Mouse (Mus musculus): Measurements from ENCODE around the gene Gja10. TPM values are rescaled to one million over a fixed set of nuclear protein-coding genes. Genes with fewer than 3 reads are reported as not detected.

The Gja10 gene
- polyA plus RNA-seq, 1 experiment from 2014 or later: 0.09 TPM

DNA sequence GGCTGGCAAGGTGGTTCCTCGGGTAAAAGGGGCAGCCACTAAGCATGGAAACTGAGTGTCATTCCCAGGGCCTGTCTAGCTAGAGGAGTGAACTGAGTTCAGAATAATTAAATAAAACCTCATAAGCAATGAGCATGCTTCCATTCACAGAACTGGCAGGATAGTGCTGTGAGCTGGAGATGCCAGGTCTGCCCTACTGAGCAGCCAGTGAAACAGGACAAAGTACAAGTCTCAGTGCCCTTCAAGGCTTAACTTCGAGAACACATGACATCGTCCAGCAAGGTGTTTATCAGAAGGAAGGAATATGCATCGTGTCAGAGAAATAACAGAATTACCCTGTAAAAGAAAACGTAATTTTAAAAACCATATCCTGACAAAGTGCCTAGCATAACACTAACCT is 29.0 kb downstream of the Gja10 start:
- 88% methylated on average over 5 of the region's 5 CpGs for WGBS

DNA sequence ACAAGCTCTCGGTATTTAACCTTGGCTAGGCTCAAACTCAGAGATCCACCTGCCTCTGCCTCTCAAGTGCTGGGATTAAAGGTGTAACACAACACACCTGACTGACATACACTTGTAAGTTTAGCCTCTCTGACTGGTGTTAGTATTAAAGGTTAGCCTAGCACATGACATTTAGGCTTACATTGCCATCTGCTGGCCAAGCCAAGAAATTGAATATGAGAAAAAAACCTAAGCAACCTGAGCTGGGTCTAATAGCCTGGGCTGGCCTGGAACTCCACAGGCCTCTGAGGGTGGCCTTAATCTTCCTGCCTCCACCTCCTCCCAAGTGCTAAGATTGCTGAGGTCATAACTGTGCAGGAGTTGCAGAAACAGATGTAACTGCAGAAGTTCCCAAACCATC is 30.4 kb downstream of the Gja10 start:
- no peak overlapping the region for H3K4me3 ChIP-seq
- H3K36me3 ChIP-seq: peaks cover 11% of the 10 kb centered on the region; the same call in 1 of the 2 replicates
- WGBS: 44% methylated on average over 1 of the region's 1 CpGs
- H3K27me3 ChIP-seq: no peaks in the 10 kb centered on the region
- H3K9ac ChIP-seq: no peak overlapping the region
- H3K27ac ChIP-seq: no peak overlapping the region
- ATAC-seq (ENCODE audit: insufficient number of reproducible peaks, insufficient read depth, low FRiP score, low TSS enrichment): peak; percentile 12; the same call in 1 of the 2 replicates
- H3K4me2 ChIP-seq (replicated peaks): no peak overlapping the region
- H3K4me1 ChIP-seq: peaks cover 25% of the 10 kb centered on the region
- H3K9me3 ChIP-seq: no peaks in the 10 kb centered on the region

More for the DNA sequence above, 29.0 kb downstream of the Gja10 start:
- Histone ChIP-seq H3K27me3 (no peaks in the 10 kb centered on the region), H3K36me3 (peaks cover 11% of the 10 kb centered on the region; the same call in 1 of the 2 replicates), H3K4me3 (no peak overlapping the region), H3K9ac (no peak overlapping the region), H3K4me2 (replicated peaks) (no peak overlapping the region), H3K27ac (no peak overlapping the region), H3K4me1 (peaks cover 25% of the 10 kb centered on the region), H3K9me3 (no peaks in the 10 kb centered on the region)
- no peak for ATAC-seq (ENCODE audit: insufficient number of reproducible peaks, insufficient read depth, low FRiP score, low TSS enrichment)

DNA sequence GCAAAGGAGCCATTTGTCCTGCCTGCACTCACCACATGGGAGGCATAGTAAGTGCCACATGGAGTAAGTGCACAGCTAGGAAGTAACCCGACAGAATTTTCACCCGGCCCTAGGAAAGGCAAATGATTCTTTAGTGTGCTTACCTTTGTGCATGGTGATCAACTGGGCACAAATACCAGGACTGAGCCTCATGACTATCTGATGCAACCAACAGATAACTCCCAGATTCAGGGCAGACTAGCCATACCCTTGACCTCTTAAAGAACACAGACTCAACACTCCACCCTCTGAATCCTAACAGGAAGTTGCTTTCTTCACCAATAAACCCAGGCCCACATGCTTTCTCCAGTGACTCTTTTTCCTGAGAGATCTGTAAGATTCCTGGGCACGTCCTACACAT is 31.1 kb downstream of the Gja10 start:
- 61% methylated on average over 3 of the region's 3 CpGs for WGBS
- Histone ChIP-seq H3K36me3 (peaks cover 6% of the 10 kb centered on the region; the same call in 1 of the 2 replicates), H3K4me1 (peaks cover 25% of the 10 kb centered on the region), H3K9me3 (no peaks in the 10 kb centered on the region), H3K27me3 (no peaks in the 10 kb centered on the region), H3K4me3 (no peak overlapping the region), H3K9ac (no peak overlapping the region), H3K4me2 (replicated peaks) (no peak overlapping the region), H3K27ac (no peak overlapping the region)
- no peak for ATAC-seq (ENCODE audit: insufficient number of reproducible peaks, insufficient read depth, low FRiP score, low TSS enrichment)

DNA sequence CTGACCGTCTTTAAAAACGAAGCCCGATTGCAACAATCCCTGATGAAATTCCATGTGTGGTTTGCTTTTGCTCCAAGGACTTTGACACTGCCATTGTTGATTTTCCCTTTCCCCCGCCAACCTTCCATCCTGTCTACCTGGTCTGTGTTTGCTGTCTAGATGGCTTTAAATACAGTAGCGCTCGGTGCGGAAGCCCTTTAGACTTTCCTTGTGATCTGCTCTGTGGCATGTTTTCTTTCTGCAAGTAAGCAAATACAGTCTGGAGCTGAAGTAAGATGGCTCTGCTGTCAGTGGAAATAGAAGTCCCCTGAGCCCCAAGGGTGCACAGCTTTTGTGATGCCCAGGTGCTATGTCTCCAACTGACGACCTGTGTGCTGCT is 31.6 kb downstream of the Gja10 start:
- Histone ChIP-seq H3K27me3 (no peaks in the 10 kb centered on the region), H3K4me2 (replicated peaks) (no peak overlapping the region), H3K9ac (no peak overlapping the region), H3K4me1 (peaks cover 25% of the 10 kb centered on the region), H3K27ac (no peak overlapping the region), H3K4me3 (no peak overlapping the region), H3K36me3 (peaks cover 1% of the 10 kb centered on the region; the same call in 1 of the 2 replicates), H3K9me3 (no peaks in the 10 kb centered on the region)
- WGBS: 72% methylated on average over 8 of the region's 8 CpGs
- ATAC-seq (ENCODE audit: insufficient number of reproducible peaks, insufficient read depth, low FRiP score, low TSS enrichment): no peak

DNA sequence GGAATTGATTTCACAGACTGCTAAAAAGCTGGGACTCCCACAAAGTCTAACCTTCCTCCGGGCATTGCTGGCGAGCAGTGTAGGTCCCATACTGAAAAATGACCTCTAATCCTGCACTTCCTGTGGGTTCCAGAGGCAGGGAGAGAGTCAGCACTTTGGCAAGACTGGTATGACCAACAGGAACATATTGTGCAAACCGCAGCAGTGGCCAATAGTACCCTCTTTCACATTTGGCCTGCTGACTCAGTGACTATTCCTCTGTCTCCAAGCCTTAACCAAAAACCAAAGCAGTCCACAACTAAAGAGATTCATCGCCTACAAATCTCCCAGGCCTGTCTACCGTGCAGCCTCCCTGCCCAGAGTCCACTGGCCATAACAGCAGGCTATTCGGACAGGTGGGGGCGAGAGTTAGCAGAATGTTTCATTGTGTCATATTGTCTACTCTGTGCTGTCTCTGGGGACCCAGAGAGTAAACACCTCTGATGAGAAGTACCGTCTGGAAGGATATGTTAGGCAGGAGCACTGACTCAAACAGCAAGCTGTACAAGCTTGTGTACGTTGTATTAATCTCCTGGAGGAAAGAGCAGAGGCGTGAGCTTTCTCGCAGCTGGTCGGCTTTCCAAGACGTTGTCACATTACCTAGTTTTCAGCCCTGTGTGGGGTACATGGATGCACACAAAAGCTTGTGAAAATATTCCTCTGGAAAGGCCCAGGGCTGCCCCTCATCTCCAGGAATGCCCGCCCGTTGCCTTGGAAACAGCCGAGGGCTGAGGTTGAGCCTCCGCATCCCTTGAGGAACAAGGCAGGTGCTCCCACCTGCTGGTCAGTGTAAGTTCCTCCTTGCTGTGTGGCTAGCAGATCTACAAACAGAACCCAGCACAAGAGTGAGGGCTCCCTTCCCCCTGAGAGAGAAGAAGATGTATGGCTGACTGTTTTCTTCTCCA is 32.3 kb downstream of the Gja10 start:
- H3K4me2 ChIP-seq (replicated peaks): no peak overlapping the region
- H3K4me3 ChIP-seq: no peak overlapping the region
- peaks cover 23% of the 10 kb centered on the region for H3K4me1 ChIP-seq
- no peaks in the 10 kb centered on the region for H3K36me3 ChIP-seq
- no peak overlapping the region for H3K9ac ChIP-seq
- WGBS: 59% methylated on average over 17 of the region's 17 CpGs
- H3K27ac ChIP-seq: 0 out of 2 replicates have a peak overlapping the region, but pooled peaks have one; percentile 17
- ATAC-seq (ENCODE audit: insufficient number of reproducible peaks, insufficient read depth, low FRiP score, low TSS enrichment): no peak
- H3K27me3 ChIP-seq: no peaks in the 10 kb centered on the region
- no peaks in the 10 kb centered on the region for H3K9me3 ChIP-seq

DNA sequence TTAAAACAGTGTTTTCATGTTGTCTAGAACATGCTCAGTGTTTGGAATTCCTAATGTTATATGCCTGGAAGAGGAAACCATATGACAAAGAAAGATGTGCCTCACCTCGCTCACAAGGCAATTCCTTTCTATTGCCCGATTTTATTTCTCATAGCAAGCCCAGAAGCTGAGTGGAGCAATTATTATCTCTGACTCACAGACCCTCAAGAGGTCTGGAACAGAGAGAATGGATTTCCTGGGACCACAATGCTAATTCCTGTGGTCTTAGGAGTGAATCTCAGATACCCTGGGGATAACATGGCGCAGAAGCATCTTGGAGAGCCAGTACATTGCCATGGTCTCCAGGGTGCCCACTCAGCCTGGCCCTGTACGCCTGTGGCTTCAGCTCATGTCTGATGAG is 33.5 kb downstream of the Gja10 start:
- WGBS: 73% methylated on average over 4 of the region's 4 CpGs
- Histone ChIP-seq H3K27me3 (no peaks in the 10 kb centered on the region), H3K36me3 (peaks cover 8% of the 10 kb centered on the region), H3K9ac (no peak overlapping the region), H3K4me2 (replicated peaks) (no peak overlapping the region), H3K27ac (no peak overlapping the region), H3K4me1 (peaks cover 21% of the 10 kb centered on the region), H3K9me3 (no peaks in the 10 kb centered on the region), H3K4me3 (no peak overlapping the region)
- ATAC-seq (ENCODE audit: insufficient number of reproducible peaks, insufficient read depth, low FRiP score, low TSS enrichment): no peak

DNA sequence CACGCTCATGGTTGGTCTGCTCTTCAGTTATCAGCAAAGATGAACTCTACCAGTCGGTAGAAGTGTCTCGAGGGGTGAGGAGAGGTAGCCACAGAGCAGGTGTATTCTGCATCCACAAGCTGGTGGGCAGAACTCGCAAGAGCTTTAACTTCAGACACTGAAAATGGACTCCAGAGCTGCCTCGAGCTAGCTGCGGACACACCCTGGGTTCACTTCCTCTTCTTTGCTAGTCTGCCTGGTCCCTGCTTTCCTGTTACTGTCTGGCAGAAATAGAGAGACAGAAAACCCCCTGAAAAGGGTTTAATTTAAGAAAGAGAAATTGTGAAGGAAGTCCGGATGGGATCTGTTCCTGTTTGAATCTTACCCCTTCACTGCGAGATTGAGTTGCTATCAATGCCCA is 37.6 kb downstream of the Gja10 start:
- WGBS: 88% methylated on average over 8 of the region's 8 CpGs
- no peak for ATAC-seq (ENCODE audit: insufficient number of reproducible peaks, insufficient read depth, low FRiP score, low TSS enrichment)

DNA sequence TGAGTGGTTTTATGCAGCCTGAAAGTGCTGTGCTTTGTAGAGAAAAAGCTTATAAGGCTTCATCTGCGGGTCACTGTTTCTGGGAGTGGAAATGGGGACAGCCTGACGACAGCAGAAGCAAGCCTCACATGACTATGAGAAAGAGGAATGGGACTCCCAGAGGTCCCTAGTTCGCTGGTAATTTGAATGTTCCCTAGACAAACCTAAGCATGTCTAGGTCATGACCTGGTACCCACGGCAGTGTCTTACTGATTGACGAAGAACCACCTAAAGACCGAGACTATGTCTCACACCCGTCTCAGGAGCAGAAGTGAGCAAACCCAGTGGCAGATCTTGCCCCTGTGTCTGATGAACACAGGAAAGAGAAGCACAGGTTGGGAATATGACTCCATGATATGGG is 38.1 kb downstream of the Gja10 start:
- 80% methylated on average over 7 of the region's 7 CpGs for WGBS
- Histone ChIP-seq H3K4me2 (replicated peaks) (no peak overlapping the region), H3K9me3 (no peaks in the 10 kb centered on the region), H3K27me3 (no peaks in the 10 kb centered on the region), H3K36me3 (peaks cover 29% of the 10 kb centered on the region), H3K27ac (no peak overlapping the region), H3K4me3 (no peak overlapping the region), H3K9ac (no peak overlapping the region), H3K4me1 (peaks cover 19% of the 10 kb centered on the region)
- no peak for ATAC-seq (ENCODE audit: insufficient number of reproducible peaks, insufficient read depth, low FRiP score, low TSS enrichment)

More for the DNA sequence above, 37.6 kb downstream of the Gja10 start:
- no peak overlapping the region for H3K4me2 ChIP-seq (replicated peaks)
- H3K27ac ChIP-seq: no peak overlapping the region
- H3K4me3 ChIP-seq: no peak overlapping the region
- H3K4me1 ChIP-seq: peaks cover 24% of the 10 kb centered on the region
- no peak overlapping the region for H3K9ac ChIP-seq
- H3K27me3 ChIP-seq: no peaks in the 10 kb centered on the region
- H3K36me3 ChIP-seq: peaks cover 29% of the 10 kb centered on the region
- no peaks in the 10 kb centered on the region for H3K9me3 ChIP-seq

DNA sequence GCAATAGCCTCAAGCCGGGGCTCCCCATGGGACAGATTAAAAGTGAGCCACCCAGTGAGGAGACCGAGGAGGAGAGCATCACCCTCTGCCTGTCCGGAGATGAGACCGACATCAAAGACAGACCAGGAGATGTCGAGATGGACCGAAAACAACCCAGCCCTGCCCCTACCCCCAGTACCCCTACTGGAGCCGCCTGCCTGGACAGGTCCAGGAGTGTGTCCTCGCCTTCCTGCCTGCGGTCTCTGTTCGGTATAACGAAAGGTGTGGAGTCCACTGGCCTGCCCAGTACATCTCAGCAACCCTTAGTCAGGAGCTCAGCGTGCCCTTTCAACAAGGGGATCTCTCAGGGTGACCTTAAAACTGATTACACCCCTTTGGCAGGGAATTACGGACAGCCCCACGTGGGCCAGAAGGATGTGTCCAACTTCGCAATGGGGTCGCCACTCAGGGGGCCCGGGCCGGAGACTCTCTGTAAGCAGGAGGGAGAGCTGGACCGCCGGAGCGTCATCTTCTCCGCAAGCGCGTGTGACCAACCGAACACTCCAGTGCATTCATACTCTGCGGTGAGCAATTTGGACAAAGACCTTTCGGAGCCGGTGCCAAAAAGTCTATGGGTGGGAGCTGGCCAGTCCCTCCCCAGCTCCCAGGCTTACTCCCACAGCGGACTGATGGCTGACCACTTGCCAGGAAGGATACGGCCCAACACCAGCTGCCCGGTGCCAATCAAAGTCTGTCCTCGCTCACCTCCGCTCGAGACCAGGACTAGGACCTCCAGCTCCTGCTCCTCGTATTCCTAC is 40.0 kb downstream of the Gja10 start:
- no peaks in the 10 kb centered on the region for H3K9me3 ChIP-seq
- H3K27me3 ChIP-seq: no peaks in the 10 kb centered on the region
- no peak overlapping the region for H3K4me3 ChIP-seq
- no peak overlapping the region for H3K27ac ChIP-seq
- no peak overlapping the region for H3K4me2 ChIP-seq (replicated peaks)
- no peak overlapping the region; the same call in 1 of the 2 replicates for H3K9ac ChIP-seq
- peaks cover 29% of the 10 kb centered on the region for H3K36me3 ChIP-seq
- no peak for ATAC-seq (ENCODE audit: insufficient number of reproducible peaks, insufficient read depth, low FRiP score, low TSS enrichment)
- H3K4me1 ChIP-seq: peaks cover 15% of the 10 kb centered on the region
- 96% methylated on average over 35 of the region's 35 CpGs for whole genome bisulfite sequencing

DNA sequence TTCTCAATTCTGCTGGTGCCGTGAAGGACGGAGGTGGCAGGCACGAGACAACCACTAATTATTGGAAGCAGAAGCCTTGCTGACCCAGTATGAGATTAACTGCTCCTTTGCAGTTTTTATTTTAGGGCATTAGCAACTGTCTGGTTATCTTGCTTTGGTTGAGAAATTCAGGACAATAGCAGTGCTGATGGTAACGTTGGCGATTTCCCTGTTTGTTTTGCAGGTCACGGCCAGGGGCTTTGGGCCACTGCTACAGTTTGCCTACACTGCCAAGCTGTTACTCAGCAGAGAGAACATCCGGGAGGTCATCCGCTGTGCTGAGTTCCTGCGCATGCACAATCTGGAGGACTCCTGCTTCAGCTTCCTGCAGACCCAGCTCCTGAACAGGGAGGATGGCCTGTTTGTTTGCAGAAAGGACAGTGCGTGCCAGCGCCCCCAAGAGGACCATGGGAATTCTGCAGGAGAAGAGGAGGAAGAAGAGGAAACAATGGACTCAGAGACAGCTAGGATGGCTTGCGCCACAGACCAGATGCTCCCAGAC is 40.9 kb downstream of the Gja10 start:
- peaks cover 29% of the 10 kb centered on the region for H3K36me3 ChIP-seq
- H3K9me3 ChIP-seq: no peaks in the 10 kb centered on the region
- no peak overlapping the region for H3K4me2 ChIP-seq (replicated peaks)
- no peaks in the 10 kb centered on the region for H3K27me3 ChIP-seq
- H3K9ac ChIP-seq: no peak overlapping the region
- WGBS: 43% methylated on average over 12 of the region's 12 CpGs
- H3K27ac ChIP-seq: no peak overlapping the region
- H3K4me1 ChIP-seq: peaks cover 15% of the 10 kb centered on the region
- H3K4me3 ChIP-seq: no peak overlapping the region
- ATAC-seq (ENCODE audit: insufficient number of reproducible peaks, insufficient read depth, low FRiP score, low TSS enrichment): no peak

DNA sequence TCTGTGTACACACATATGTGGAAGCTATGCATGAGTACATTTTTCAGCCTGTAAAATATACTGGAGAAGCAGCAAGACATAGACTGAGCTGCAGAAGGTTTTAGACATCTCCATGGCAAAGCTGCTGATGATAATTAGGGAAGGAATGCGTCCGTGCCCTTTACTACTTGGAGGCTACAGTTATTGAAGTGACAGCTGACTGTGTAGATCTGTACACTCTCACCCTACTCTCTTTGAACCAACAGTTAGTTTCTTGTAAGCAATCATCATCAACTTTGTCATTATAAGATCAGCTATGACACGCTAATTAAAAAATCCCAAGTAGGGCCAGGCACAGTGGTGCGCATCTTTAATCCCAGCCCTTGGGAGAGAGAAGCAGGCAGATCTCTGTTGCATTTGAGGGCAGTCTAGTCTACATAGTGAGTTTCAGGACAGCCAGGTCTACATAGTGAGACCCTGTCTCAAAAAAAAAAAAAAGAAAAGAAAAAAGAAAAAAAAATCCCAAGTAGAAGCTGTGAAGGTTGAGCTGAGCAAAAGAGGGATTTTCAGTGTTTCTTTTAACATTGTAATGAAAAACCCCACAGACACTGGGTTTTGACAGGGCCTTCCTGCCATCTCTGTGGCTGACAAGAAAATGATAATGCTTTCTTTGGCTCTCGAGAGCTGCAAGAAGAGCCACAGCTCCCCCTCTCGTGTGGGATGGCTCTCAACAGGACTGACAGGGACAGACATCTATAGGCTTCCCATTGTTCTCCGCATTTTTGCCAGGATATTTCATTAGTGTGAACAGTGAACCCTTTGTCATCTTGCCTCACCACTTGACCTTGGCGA is 41.6 kb downstream of the Gja10 start:
- H3K4me3 ChIP-seq: no peak overlapping the region
- no peaks in the 10 kb centered on the region for H3K9me3 ChIP-seq
- 0 out of 2 replicates have a peak overlapping the region, but pooled peaks have one; percentile 0 for H3K27ac ChIP-seq
- H3K36me3 ChIP-seq: peaks cover 29% of the 10 kb centered on the region
- no peak overlapping the region for H3K4me2 ChIP-seq (replicated peaks)
- 46% methylated on average over 8 of the region's 8 CpGs for WGBS
- no peaks in the 10 kb centered on the region for H3K27me3 ChIP-seq
- H3K9ac ChIP-seq: no peak overlapping the region
- peaks cover 15% of the 10 kb centered on the region for H3K4me1 ChIP-seq
- ATAC-seq (ENCODE audit: insufficient number of reproducible peaks, insufficient read depth, low FRiP score, low TSS enrichment): 0 out of 2 replicates have a peak, but pooled peaks have one; percentile 42

Data from embryonic facial prominence, embryonic 12.5 days (tissue).